Mouse (Mus musculus) thymus, adult 2 months (tissue): Measurements from ENCODE around the gene Ccl17.

Experiments used
- CTCF ChIP-seq: fragments of 200-500 bp; IDR thresholded peaks from 2 replicates; pipeline ENCODE4 v1.5.1; 2012; ENCODE audit warnings: mild to moderate bottlenecking, control low read depth, low read length, moderate library complexity, borderline replicate concordance; ENCODE audit not compliant: control insufficient read depth, poor library complexity, insufficient read depth; ENCODE audit errors: extremely low read depth
- POLR2A ChIP-seq: fragments of 200-500 bp; IDR thresholded peaks from 2 replicates; pipeline ENCODE4 v1.6.1; 2012; ENCODE audit warnings: mild to moderate bottlenecking, low read length, control low read depth, moderate library complexity; ENCODE audit not compliant: control insufficient read depth, poor library complexity, insufficient read depth; ENCODE audit errors: extremely low read depth

- TF ChIP-seq CTCF: no peak
- no peak for TF ChIP-seq POLR2A
Observed at GRCm38 (mm10) chr8:94780491-94781154, 29.6 kb upstream of the Ccl17 start.
